Mouse (Mus musculus): ENCODE measurements around the gene Tnni1.
A peak's percentile ranks its signal among the peaks of the same experiment; 100 is the strongest.

Gene Tnni1

GRCm38 (mm10) chr1:135843519-135844262 lies 64.5 kb downstream of the Tnni1 start:
- DNase-seq (ENCODE audit: low read depth, low spot score), result no peak

- DNase-seq (ENCODE audit: low read depth, low spot score), result no peak
These were observed 65.2 kb downstream of the Tnni1 start for GRCm38 (mm10) chr1:135844481-135844880.

- no peak for DNase-seq (ENCODE audit: low read depth, low spot score)
These were observed 67.4 kb downstream of the Tnni1 start for GRCm38 (mm10) chr1:135846632-135847031.

GRCm38 (mm10) chr1:135847139-135847562 lies 67.9 kb downstream of the Tnni1 start:
- DNase-seq (ENCODE audit: low read depth, low spot score), result peak; percentile 36

- no peak for DNase-seq (ENCODE audit: low read depth, low spot score)
These were observed 68.5 kb downstream of the Tnni1 start for GRCm38 (mm10) chr1:135847611-135848351.

- DNase-seq (ENCODE audit: low read depth, low spot score), result no peak
These were observed 71.7 kb downstream of the Tnni1 start for GRCm38 (mm10) chr1:135850722-135851512.

- DNase-seq (ENCODE audit: low read depth, low spot score), result no peak
These were observed 73.0 kb downstream of the Tnni1 start for GRCm38 (mm10) chr1:135852044-135852756.

GRCm38 (mm10) chr1:135853200-135853599 lies 74.0 kb downstream of the Tnni1 start:
- DNase-seq (ENCODE audit: low read depth, low spot score), result no peak

- no peak for DNase-seq (ENCODE audit: low read depth, low spot score)
These were observed 75.5 kb downstream of the Tnni1 start for GRCm38 (mm10) chr1:135854591-135855343.

GRCm38 (mm10) chr1:135855344-135855687 lies 76.1 kb downstream of the Tnni1 start:
- DNase-seq (ENCODE audit: low read depth, low spot score), result no peak

- DNase-seq (ENCODE audit: low read depth, low spot score), result no peak
These were observed 76.8 kb downstream of the Tnni1 start for GRCm38 (mm10) chr1:135856070-135856469.

GRCm38 (mm10) chr1:135857137-135857775 lies 78.0 kb downstream of the Tnni1 start:
- no peak for DNase-seq (ENCODE audit: low read depth, low spot score)

- no peak for DNase-seq (ENCODE audit: low read depth, low spot score)
These were observed 79.3 kb downstream of the Tnni1 start for GRCm38 (mm10) chr1:135858533-135858932.
